Comparison of ENCODE assay signal across 12 mouse cellular contexts in genomic region chr9:32693411-32693810, GRCm38 (mm10).
"Had no signal": no experiment of that assay in that cellular context is flagged by ENCODE, and none has a peak within 500 bp of the region (broad histone marks: within the 10 kb centered on the region; RNA-seq: fewer than 3 reads in every experiment).

No protein-coding gene starts in this region.

- DNase-seq: kidney, postnatal 25 days; lung, adult 2 months; lung, postnatal 36 days; right cerebral cortex, adult 18-20 months; right cerebral cortex, postnatal 25 days had no signal

- H3K9ac ChIP-seq: liver, embryonic 15.5 days; midbrain, embryonic 13.5 days; neural tube, embryonic 15.5 days had no signal

- H3K27ac ChIP-seq: left cerebral cortex, adult 2 months; limb, embryonic 10.5 days; liver, embryonic 15.5 days; midbrain, embryonic 13.5 days; neural tube, embryonic 15.5 days had no signal

- H3K36me3 ChIP-seq: limb, embryonic 10.5 days; liver, embryonic 15.5 days; midbrain, embryonic 13.5 days; neural tube, embryonic 15.5 days had no signal

- H3K4me3 ChIP-seq: left cerebral cortex, adult 2 months; limb, embryonic 10.5 days; liver, embryonic 15.5 days; midbrain, embryonic 13.5 days; neural tube, embryonic 15.5 days had no signal

- H3K9me3 ChIP-seq: limb, embryonic 10.5 days; liver, embryonic 15.5 days; midbrain, embryonic 13.5 days; neural tube, embryonic 15.5 days had no signal

- H3K4me2 ChIP-seq: liver, embryonic 11.5 days; liver, embryonic 15.5 days; midbrain, embryonic 13.5 days; neural tube, embryonic 15.5 days had no signal

- ATAC-seq: lung, postnatal 0 days; midbrain, embryonic 13.5 days had no signal
